Mouse (Mus musculus): ENCODE results near the gene Krt13.

DNA sequence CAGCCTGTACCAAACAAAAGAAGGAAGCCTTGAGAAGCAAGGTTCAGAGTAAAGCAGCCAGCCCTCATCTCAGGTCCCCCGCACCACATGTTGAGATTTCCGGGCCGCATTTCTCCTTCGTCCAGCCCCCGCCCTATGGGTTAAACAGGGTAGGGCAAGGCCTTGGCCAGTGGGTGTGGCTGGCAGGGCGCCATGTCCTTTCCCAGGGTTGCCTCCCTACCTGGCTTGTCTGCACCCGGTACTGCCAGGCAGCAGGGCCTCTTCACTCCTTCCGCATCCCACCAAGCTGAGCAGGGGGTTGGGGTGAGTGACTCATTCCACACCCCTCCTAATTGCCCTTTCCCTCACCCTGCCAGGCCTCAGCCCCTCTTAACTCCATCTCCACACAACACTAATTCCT lies 46.7 kb upstream of the Krt13 start:
- no peak for TF ChIP-seq CTCF (IDR thresholded peaks at IDR 0.05; ENCODE audit: insufficient read depth, low read depth, low read length)
- no peak for TF ChIP-seq POLR2A (IDR thresholded peaks at IDR 0.05; ENCODE audit: insufficient read depth, low read depth, low read length)

All from olfactory bulb, adult 2 months (tissue).